Mouse (Mus musculus) hindbrain, embryonic 14.5 days (tissue): ENCODE data around the gene Hmgcr. TPM values are rescaled to one million over a fixed set of nuclear protein-coding genes. Genes with fewer than 3 reads are reported as not detected.

Experiments used
- polyA plus RNA-seq: library from polyadenylated mRNA; unstranded; fragments of >200 nt; fragmentation: Nextera tagmentation; extraction: Ambion mirVana; gene quantifications from 2 replicates; pipeline ENCODE4 v1.2.1, GENCODE M21; 2014

The Hmgcr gene
- polyA plus RNA-seq, 1 experiment from 2014 or later: 198 TPM

Other genes starting within 250 kb of the Hmgcr start
- gene Ankdd1b, start 199.7 kb downstream of the Hmgcr start, polyA plus RNA-seq: not detected in 2 replicates
- gene Gm17622, start 180.2 kb downstream of the Hmgcr start, polyA plus RNA-seq: not detected in 2 replicates
- gene Polk, start 128.4 kb downstream of the Hmgcr start, polyA plus RNA-seq: 6.8 and 7.6 TPM in 2 replicates
- gene Col4a3bp, start 128.3 kb downstream of the Hmgcr start, polyA plus RNA-seq: 9.2 and 10.5 TPM in 2 replicates
- 0.23 TPM in 1 of 2 replicates, not detected in the other for gene Ankrd31, start 77.3 kb upstream of the Hmgcr start, polyA plus RNA-seq